Mouse (Mus musculus): ENCODE data around the gene Pld1.

Gene Pld1

GRCm38 (mm10) chr3:27991100-27991703, 52.7 kb downstream of the Pld1 start:
- DNase-seq (ENCODE audit: low spot score in 2 of 2): no peak

DNA sequence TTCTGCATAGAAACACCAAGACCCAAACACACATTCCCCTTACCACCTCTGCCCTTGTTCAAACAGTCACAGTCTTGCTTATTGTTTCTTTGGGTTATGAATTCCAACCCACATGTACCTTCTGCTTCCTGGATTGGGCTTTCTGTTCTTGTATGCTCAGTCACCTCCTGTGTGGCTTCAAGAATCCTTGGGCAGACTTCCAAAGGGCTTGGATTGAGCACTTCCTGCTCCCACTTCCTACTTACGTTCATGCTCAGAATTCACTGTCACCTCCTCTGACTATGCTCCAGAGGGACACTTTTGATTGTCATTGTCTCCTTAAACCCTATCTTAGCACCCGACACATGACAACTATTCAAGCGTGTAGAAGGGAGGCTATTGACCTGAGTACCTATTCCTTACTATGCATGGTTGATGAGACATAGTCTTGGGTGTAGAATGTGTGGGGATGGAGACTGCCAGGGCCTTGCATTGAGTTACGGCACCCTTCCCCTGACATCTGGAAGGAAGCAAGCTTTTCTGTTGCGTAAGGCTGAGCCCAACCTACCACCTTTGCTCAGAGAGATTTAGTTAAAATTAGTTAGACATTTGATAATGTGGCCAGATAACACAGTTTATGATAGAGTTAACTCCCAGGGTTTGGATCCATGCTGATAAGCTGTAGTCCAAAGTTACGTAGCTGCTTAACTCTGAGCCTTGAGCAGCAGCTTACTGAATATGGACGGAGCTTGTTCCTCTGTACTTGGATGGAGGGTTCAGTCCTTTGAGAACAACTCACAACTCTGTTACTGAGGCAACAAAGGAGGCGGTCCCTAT, 55.9 kb downstream of the Pld1 start:
- no peak for DNase-seq (ENCODE audit: low spot score in 2 of 2)

DNA sequence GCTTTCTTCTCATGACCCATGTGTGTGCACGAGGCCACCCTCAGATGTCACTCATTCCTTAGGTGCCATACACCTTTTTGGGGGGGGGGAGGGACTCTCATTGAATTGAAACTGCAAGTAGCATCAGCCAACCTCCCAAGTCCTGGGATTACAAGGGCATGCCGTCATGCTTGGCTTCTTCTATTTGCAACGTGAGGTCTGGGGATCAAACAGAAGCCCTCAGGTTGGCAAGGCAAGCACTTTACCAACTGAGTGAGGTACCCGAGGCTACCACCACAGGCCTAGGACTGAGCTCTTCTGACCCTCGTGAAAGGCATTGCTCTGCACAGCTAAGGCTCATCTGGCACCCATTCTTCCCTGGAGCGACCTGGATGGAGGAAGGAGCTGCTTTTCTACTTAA, 65.8 kb downstream of the Pld1 start:
- no peak for DNase-seq (ENCODE audit: low spot score in 2 of 2)

DNA sequence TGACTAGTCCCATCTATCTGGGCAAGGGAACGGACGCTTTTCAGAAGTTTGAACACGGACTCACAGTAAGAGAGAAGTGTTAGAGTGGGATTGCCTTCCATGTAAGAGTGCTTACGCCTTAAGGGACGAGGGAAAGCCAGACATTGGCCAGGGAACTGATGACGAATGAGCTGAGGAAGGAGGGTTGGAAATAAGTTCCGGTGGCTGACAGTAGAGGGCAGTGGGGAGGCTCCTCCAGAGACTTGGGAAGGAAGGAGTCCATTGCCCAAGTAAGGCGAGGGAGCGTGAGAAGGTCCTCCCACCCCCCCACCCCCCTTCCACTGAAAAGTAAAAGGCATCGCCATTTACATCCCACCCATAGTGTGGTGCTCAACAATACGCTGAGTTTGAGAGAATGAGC, 69.2 kb downstream of the Pld1 start:
- DNase-seq (ENCODE audit: low spot score in 2 of 2): no peak

- DNase-seq (ENCODE audit: low spot score in 2 of 2): no peak
Measured at GRCm38 (mm10) chr3:28008369-28008768, 69.9 kb downstream of the Pld1 start.

GRCm38 (mm10) chr3:28012177-28012576, 73.7 kb downstream of the Pld1 start:
- DNase-seq (ENCODE audit: low spot score in 2 of 2): peak in 1 of 2 experiments; percentile 8

GRCm38 (mm10) chr3:28013441-28013840, 74.9 kb downstream of the Pld1 start:
- no peak for DNase-seq (ENCODE audit: low spot score in 2 of 2)

GRCm38 (mm10) chr3:28017002-28017401, 78.5 kb downstream of the Pld1 start:
- no peak for DNase-seq (ENCODE audit: low spot score in 2 of 2)

- no peak for DNase-seq (ENCODE audit: low spot score in 2 of 2)
Measured at GRCm38 (mm10) chr3:28019727-28020126, 81.2 kb downstream of the Pld1 start.

DNA sequence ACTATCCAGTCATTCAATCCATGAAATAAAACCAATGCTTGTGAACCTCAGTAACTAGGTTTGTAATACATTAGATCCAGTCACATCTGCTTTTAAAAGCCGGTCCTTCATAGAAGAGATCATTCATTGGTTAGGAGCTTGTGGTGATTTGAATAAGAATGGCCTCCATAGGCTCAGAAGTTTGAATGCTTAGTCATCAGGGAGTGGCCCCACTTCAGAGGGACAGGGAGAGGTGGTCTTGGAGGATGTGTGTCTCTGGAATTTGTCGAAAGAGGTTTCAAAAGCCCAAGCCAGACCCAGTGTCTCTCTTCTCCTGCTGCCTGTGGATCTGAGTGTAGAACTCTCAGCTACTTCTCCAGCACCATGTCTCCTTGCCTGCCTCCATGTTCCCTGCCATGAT, 81.9 kb downstream of the Pld1 start:
- no peak for DNase-seq (ENCODE audit: low spot score in 2 of 2)

- DNase-seq (ENCODE audit: low spot score in 2 of 2): no peak
Measured at GRCm38 (mm10) chr3:28022191-28022590, 83.7 kb downstream of the Pld1 start.

GRCm38 (mm10) chr3:28026876-28027275, 88.4 kb downstream of the Pld1 start:
- DNase-seq (ENCODE audit: low spot score in 2 of 2): no peak

- no peak for DNase-seq (ENCODE audit: low spot score in 2 of 2)
Measured at GRCm38 (mm10) chr3:28028456-28028855, 90.0 kb downstream of the Pld1 start.

DNA sequence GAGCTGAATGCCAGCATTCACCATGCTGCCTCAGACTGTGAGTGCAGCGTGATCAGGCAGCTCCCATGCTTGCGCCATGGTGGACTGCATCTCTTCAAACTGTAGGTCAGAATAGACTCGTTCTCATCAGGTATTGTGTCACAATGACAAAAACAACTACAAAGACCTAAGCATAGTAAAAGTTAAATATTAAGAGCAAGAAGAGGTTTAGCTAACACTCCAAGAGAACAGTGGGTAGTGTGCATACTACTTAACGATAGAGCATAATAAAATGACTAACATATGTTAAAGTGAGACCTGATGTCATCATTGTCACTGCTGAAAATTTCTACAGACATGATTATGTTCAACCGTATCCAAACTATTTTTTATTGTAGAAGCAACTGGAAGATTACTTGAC, 92.4 kb downstream of the Pld1 start:
- no peak for DNase-seq (ENCODE audit: low spot score in 2 of 2)

- DNase-seq (ENCODE audit: low spot score in 2 of 2): peak; percentile 4 to 24
Measured at GRCm38 (mm10) chr3:28031643-28032243, 93.2 kb downstream of the Pld1 start.

GRCm38 (mm10) chr3:28033898-28034297, 95.4 kb downstream of the Pld1 start:
- no peak for DNase-seq (ENCODE audit: low spot score in 2 of 2)

- DNase-seq (ENCODE audit: low spot score in 2 of 2): no peak
Measured at GRCm38 (mm10) chr3:28034707-28035333, 96.3 kb downstream of the Pld1 start.

DNA sequence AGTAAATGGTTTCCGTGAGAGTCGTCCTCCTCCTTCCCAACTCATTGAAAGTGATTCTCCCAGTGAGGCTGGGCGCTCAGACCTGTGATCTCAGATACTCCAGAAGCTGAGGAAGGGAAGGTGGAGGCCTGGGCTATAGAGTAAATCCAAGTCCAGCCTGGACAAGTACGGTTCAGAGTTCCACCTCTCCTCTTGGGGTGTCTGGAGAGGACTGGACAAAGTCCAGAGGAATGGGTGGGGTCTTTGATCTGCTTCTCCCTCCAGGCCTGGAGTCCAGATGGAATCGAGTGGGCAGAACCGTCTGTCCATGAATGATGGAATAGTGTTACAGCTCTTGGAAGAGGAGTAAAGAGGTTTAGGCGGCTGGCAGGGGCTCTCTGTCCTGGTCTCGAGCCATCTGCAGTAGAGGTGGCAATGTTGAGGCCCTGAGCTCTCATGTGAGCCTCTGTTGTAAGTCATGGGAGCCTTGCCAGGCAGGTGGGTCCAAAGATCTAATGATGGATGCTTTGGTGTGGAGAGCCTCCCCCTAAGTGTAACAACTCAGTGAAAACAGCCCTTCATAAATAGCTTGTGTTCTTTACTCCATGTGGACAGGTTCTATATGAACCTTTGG, 98.9 kb downstream of the Pld1 start:
- no peak for DNase-seq (ENCODE audit: low spot score in 2 of 2)

GRCm38 (mm10) chr3:28038106-28038505, 99.6 kb downstream of the Pld1 start:
- no peak for DNase-seq (ENCODE audit: low spot score in 2 of 2)

DNA sequence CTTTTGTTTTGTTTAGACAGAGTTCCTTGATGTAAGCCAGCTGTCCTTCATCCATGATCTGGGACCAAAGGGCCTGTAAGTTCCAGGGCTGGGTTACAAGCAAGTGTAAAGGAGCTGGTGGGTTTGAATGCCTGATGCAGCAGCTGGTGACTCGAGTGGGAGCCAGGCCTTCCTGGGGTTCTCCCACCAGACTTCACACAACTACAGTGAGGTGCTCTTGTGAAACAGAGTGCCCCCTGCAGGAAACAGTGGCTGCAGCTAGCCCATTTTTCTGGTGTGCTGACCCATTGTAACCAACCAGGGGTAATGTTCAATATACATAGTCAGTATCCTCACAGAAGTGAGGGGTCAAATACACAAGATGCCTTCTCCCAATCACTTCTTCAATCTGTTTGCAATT, 101.3 kb downstream of the Pld1 start:
- DNase-seq (ENCODE audit: low spot score in 2 of 2): no peak

- DNase-seq (ENCODE audit: low spot score in 2 of 2): no peak
Measured at GRCm38 (mm10) chr3:28041236-28041635, 102.7 kb downstream of the Pld1 start.

DNA sequence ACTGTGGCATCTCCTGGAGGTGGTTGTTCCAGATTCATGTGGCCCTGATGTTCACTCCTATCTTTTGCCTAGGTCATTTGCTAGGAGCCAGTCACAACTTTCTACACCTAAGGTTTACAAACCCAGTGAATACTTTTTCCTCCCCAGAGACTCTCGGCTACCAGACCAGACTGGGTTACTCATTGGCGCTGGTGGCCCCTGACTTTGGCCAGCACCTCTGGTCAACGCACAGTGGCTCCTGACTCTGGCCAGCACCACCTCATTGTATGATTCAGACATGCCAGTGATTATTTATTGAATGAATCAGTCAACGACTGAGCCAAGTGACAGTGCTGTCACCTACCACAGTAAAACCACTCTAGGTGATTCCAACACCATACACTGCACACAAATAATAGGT, 103.9 kb downstream of the Pld1 start:
- no peak for DNase-seq (ENCODE audit: low spot score in 2 of 2)

Measured in spleen, postnatal 36 days (tissue).